Mouse (Mus musculus) gastrocnemius, adult 8-10 months (tissue): Measurements from ENCODE around the gene Osgin1. TPM values are rescaled to one million over a fixed set of nuclear protein-coding genes. Genes with fewer than 3 reads are reported as not detected.
A peak's percentile ranks its signal among the peaks of the same experiment; 100 is the strongest.

Experiments
- DNase-seq, 2 experiments: peaks; one replicate each; pipeline ENCODE4 v3.0.0; 2022; ENCODE audit warnings: low spot score in 2 of 2
- total RNA-seq, 4 experiments: library from RNA; stranded (reverse); gene quantifications; 2 replicates each; pipeline ENCODE4 v1.2.4; 2022

Osgin1 gene
- total RNA-seq, 4 experiments from 2014 or later = 5.9 to 19.9 (median 10.1) TPM

GRCm38 (mm10) chr8:119423631-119424141, 10.2 kb upstream of the Osgin1 start:
- DNase-seq = no peak

- DNase-seq = no peak
Observed at GRCm38 (mm10) chr8:119424199-119424733, 9.7 kb upstream of the Osgin1 start.

GRCm38 (mm10) chr8:119424740-119425139, 9.2 kb upstream of the Osgin1 start:
- no peak for DNase-seq

GRCm38 (mm10) chr8:119425533-119425932, 8.4 kb upstream of the Osgin1 start:
- DNase-seq = no peak

GRCm38 (mm10) chr8:119426069-119426735, 7.7 kb upstream of the Osgin1 start:
- no peak for DNase-seq

- DNase-seq = peak in 1 of 2 experiments; percentile 40
Observed at GRCm38 (mm10) chr8:119427634-119428349, 6.1 kb upstream of the Osgin1 start.

- DNase-seq = no peak
Observed at GRCm38 (mm10) chr8:119428350-119428740, 5.6 kb upstream of the Osgin1 start.

GRCm38 (mm10) chr8:119428766-119429327, 5.1 kb upstream of the Osgin1 start:
- no peak for DNase-seq

GRCm38 (mm10) chr8:119429552-119429951, 4.4 kb upstream of the Osgin1 start:
- no peak for DNase-seq

GRCm38 (mm10) chr8:119430250-119430649, 3.7 kb upstream of the Osgin1 start:
- DNase-seq = no peak

- DNase-seq = no peak
Observed at GRCm38 (mm10) chr8:119430690-119431089, 3.2 kb upstream of the Osgin1 start.

- DNase-seq = no peak
Observed at GRCm38 (mm10) chr8:119432372-119432771, 1.6 kb upstream of the Osgin1 start.

- DNase-seq = no peak
Observed at GRCm38 (mm10) chr8:119434569-119434968, 645 bp downstream of the Osgin1 start.

- no peak for DNase-seq
Observed at GRCm38 (mm10) chr8:119435527-119435926, 1.6 kb downstream of the Osgin1 start.

GRCm38 (mm10) chr8:119436331-119436730, 2.4 kb downstream of the Osgin1 start:
- DNase-seq = no peak

GRCm38 (mm10) chr8:119436933-119437332, 3.0 kb downstream of the Osgin1 start:
- DNase-seq = peak; percentile 86 to 88

- no peak for DNase-seq
Observed at GRCm38 (mm10) chr8:119437506-119437905, 3.6 kb downstream of the Osgin1 start.

GRCm38 (mm10) chr8:119438876-119439275, 5.0 kb downstream of the Osgin1 start:
- DNase-seq = no peak

- DNase-seq = no peak
Observed at GRCm38 (mm10) chr8:119439424-119439823, 5.5 kb downstream of the Osgin1 start.

GRCm38 (mm10) chr8:119439893-119440249, 5.9 kb downstream of the Osgin1 start:
- no peak for DNase-seq

GRCm38 (mm10) chr8:119440250-119440951, 6.5 kb downstream of the Osgin1 start:
- peak; percentile 62 to 76 for DNase-seq

GRCm38 (mm10) chr8:119440952-119441270, 7.0 kb downstream of the Osgin1 start:
- no peak for DNase-seq
